Mouse (Mus musculus) ES-E14 (cell line): ENCODE data around the gene Cap2.

Experiments used
- CHD2 ChIP-seq: IDR thresholded peaks from 2 replicates; pipeline ENCODE4 v1.6.1; 2014; ENCODE audit warnings: mild to moderate bottlenecking, low read depth, low read length, inconsistent platforms
- HCFC1 ChIP-seq: IDR thresholded peaks from 2 replicates; pipeline ENCODE4 v1.6.1; 2012; ENCODE audit warnings: low read length, inconsistent platforms, borderline replicate concordance; ENCODE audit not compliant: insufficient read depth
- MAFK ChIP-seq: IDR thresholded peaks from 2 replicates; pipeline ENCODE4 v1.6.1; 2014; ENCODE audit warnings: mild to moderate bottlenecking, low read depth, low read length, inconsistent platforms; ENCODE audit not compliant: insufficient read depth
- ZNF384 ChIP-seq: IDR thresholded peaks from 2 replicates; pipeline ENCODE4 v1.6.1; 2012; ENCODE audit warnings: low read depth, low read length, inconsistent platforms

DNA sequence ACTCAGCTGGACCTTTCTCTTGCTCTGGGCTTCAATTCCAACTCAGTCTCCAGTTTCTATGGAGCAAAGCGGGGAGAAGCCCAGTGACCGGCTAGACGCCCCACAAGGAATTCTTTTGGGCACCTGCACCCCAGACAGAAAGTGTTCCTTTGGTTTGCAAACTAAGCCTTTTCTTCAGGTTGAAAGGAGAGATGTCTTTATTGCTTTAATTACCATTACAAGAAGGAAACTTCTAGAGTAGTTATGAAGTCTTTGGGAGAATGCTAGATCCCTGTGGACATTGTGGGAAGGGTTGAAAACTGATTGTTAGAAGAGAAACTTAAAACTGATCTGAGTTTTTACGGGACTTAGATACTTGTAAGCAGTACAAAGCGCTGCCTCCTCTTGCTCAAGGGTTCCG, 143.8 kb downstream of the Cap2 start:
- TF ChIP-seq CHD2 (0 out of 2 replicates have a peak, but pooled peaks have one; percentile 25), MAFK (no peak), ZNF384 (no peak), HCFC1 (no peak)
